Mouse (Mus musculus) limb, embryonic 11.5 days (tissue): ENCODE data around the gene Gja5. TPM values are rescaled to one million over a fixed set of nuclear protein-coding genes. Genes with fewer than 3 reads are reported as not detected.

Experiments used
- ATAC-seq: fragments of 200-750 bp; cut with Nextera tagmentation; 2 replicates; pipeline ENCODE4 v1.8.0; 2017; ENCODE audit warnings: low read depth; ENCODE audit not compliant: insufficient number of reproducible peaks, low FRiP score, low TSS enrichment
- DNase-seq: peaks from one replicate; pipeline ENCODE4 v3.0.0-alpha.2; 2015; ENCODE audit warnings: low spot score
- H3K27ac ChIP-seq: fragments of 300-500 bp; sonication (generic); replicated peaks from 2 replicates; pipeline ENCODE4 v1.5.1; 2014; ENCODE audit warnings: low read depth, mild to moderate bottlenecking, low read length
- H3K27me3 ChIP-seq: fragments of 300-500 bp; sonication (generic); 2 replicates; pipeline ENCODE4 v1.6.1; 2014; ENCODE audit warnings: mild to moderate bottlenecking, low read length, mixed read lengths; ENCODE audit not compliant: control insufficient read depth, insufficient read depth
- H3K36me3 ChIP-seq: fragments of 300-500 bp; sonication (generic); 2 replicates; pipeline ENCODE4 v1.6.1; 2014; ENCODE audit warnings: mild to moderate bottlenecking, low read length, moderate library complexity, mixed read lengths; ENCODE audit not compliant: control insufficient read depth, insufficient read depth
- H3K4me1 ChIP-seq: fragments of 300-500 bp; sonication (generic); 2 replicates; pipeline ENCODE4 v1.6.1; 2014; ENCODE audit warnings: low read length, mixed read lengths; ENCODE audit not compliant: control insufficient read depth, insufficient read depth
- H3K4me2 ChIP-seq: fragments of 300-500 bp; sonication (generic); 2 replicates; pipeline ENCODE4 v1.6.1; 2014; ENCODE audit warnings: low read depth, mild to moderate bottlenecking, moderate library complexity; ENCODE audit not compliant: severe bottlenecking
- H3K4me3 ChIP-seq: fragments of 300-500 bp; sonication (generic); 2 replicates; pipeline ENCODE4 v1.5.1; 2014; ENCODE audit warnings: low read depth, low read length
- H3K9ac ChIP-seq: fragments of 300-500 bp; sonication (generic); 2 replicates; pipeline ENCODE4 v1.6.1; 2014; ENCODE audit warnings: mild to moderate bottlenecking, low read length
- H3K9me3 ChIP-seq: fragments of 300-500 bp; sonication (generic); 2 replicates; pipeline ENCODE4 v1.6.1; 2016; ENCODE audit warnings: low read length; ENCODE audit not compliant: control insufficient read depth
- WGBS: fragments of 180-500 bp; shearing (Covaris S2); extraction: QIAGEN DNeasy Blood & Tissue Kit; methylation state at CpG from one replicate; pipeline ENCODE4 v1.1.7; 2014; 5-methylcytosine and 5-hydroxymethylcytosine counted together
- polyA plus RNA-seq: library from polyadenylated mRNA; unstranded; fragments of >200 nt; fragmentation: Nextera tagmentation; extraction: Ambion mirVana; gene quantifications from 2 replicates; pipeline ENCODE4 v1.2.1, GENCODE M21; 2014

The Gja5 gene
- polyA plus RNA-seq, 1 experiment from 2014 or later = 3.7 TPM

DNA sequence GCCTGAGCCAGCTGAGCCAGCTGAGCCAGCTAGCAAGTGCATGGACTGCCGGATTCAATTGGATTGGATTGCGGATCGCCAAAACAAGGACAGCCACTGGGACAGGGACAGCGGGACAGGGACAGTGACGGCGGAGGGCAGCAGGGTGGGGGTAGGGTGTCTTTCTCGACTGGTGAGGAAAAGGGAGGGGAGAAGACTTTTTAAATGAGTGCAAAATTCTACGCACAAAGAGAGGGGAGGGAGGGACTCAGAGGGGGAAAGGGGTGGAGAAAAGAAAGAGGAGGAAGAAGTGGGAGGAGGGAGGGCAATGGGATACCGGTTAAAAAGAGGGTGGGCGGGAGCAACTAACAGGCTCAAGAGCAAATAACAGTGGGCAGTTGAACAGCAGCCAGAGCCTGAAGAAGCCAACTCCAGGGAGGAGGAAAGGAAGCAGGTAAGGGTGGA lies 127.6 kb downstream of the Gja5 start:
- peak overlapping the region; percentile 18; the same call in 1 of the 2 replicates for H3K9ac ChIP-seq
- ATAC-seq (0 out of 2 replicates have a peak, but pooled peaks have one; percentile 17), DNase-seq (peak; percentile 32)
- H3K4me1 ChIP-seq = no peaks in the 10 kb centered on the region
- 2% methylated on average over 10 of the region's 10 CpGs for WGBS
- H3K9me3 ChIP-seq = no peaks in the 10 kb centered on the region
- H3K4me2 ChIP-seq = peak overlapping the region; percentile 40
- no peak overlapping the region for H3K27ac ChIP-seq
- H3K27me3 ChIP-seq = 0 out of 2 replicates have a peak, but pooled peaks cover 4% of the 10 kb centered on the region
- no peaks in the 10 kb centered on the region for H3K36me3 ChIP-seq
- H3K4me3 ChIP-seq = peak overlapping the region; percentile 10; the same call in 1 of the 2 replicates

DNA sequence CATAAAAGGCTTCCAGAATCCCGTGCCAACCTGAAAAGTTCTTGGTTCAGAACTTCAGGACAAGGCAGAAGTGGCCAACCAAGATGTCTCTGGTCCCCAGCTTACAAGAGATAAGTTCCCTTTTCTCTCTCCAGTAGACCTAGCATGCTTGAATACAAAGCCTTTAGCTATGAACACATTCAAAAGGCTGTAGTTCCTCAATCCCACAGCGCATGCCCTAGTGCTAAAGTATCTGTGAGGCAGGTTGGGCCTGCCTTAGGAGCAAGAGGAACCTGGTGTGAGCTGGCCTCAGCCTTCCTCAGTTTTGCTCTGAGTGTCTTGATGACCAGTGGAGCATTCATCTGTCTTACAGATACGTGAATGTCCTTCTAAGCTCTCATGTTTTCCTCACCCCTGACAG lies 131.1 kb downstream of the Gja5 start:
- Histone ChIP-seq H3K4me1 (no peaks in the 10 kb centered on the region), H3K27ac (no peak overlapping the region), H3K27me3 (0 out of 2 replicates have a peak, but pooled peaks cover 4% of the 10 kb centered on the region), H3K9me3 (no peaks in the 10 kb centered on the region), H3K4me2 (no peak overlapping the region), H3K36me3 (no peaks in the 10 kb centered on the region), H3K9ac (no peak overlapping the region), H3K4me3 (no peak overlapping the region)
- WGBS = 87% methylated on average over 3 of the region's 3 CpGs
- ATAC-seq (no peak), DNase-seq (no peak)

DNA sequence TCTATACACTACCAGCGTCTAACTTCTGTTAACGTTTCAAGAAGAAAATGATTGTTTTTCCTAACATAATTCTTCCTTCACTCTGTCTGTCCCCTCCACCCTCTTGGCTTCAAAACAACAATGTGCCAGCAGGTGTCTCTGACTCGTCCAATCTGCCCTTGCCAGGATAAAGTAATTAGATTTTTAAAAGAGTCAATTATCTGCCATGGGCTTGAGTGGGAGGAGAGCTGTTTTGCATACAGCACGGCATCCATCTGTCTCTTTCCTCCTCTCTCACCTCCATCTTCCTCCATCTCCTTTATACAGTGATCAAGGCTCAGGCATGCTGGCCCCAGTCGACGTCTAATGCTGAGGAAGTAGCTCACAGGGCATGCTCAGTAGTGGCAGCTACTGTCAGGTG lies 132.6 kb downstream of the Gja5 start:
- Histone ChIP-seq H3K4me3 (no peak overlapping the region), H3K4me1 (no peaks in the 10 kb centered on the region), H3K9ac (no peak overlapping the region), H3K27ac (no peak overlapping the region), H3K9me3 (no peaks in the 10 kb centered on the region), H3K36me3 (no peaks in the 10 kb centered on the region), H3K27me3 (no peaks in the 10 kb centered on the region), H3K4me2 (no peak overlapping the region)
- WGBS = 66% methylated on average over 6 of the region's 6 CpGs
- DNase-seq (no peak), ATAC-seq (no peak)

DNA sequence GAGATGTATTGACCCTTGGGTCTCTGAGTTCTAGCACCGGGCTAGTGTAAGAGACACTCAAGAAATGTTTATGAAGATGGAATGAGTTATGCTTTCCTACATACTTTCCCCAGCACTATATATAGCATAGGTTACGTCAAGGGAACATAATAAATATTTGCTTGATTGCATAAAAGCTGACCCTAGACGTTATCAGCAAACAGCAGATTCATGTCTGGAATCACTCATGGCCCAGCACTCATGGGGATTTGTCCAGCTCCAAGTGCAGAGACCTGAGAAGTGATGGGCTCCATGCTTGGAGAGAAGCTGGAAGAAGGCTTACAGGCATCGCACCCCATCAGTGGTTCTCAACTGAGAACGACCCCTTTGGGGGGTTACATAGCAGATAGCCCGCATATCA lies 135.2 kb downstream of the Gja5 start:
- Histone ChIP-seq H3K36me3 (no peaks in the 10 kb centered on the region), H3K4me1 (no peaks in the 10 kb centered on the region), H3K27me3 (no peaks in the 10 kb centered on the region), H3K27ac (no peak overlapping the region), H3K4me2 (no peak overlapping the region), H3K9ac (no peak overlapping the region), H3K9me3 (no peaks in the 10 kb centered on the region), H3K4me3 (no peak overlapping the region)
- no peak for DNase-seq
- ATAC-seq = no peak
- WGBS = 85% methylated on average over 6 of the region's 6 CpGs

DNA sequence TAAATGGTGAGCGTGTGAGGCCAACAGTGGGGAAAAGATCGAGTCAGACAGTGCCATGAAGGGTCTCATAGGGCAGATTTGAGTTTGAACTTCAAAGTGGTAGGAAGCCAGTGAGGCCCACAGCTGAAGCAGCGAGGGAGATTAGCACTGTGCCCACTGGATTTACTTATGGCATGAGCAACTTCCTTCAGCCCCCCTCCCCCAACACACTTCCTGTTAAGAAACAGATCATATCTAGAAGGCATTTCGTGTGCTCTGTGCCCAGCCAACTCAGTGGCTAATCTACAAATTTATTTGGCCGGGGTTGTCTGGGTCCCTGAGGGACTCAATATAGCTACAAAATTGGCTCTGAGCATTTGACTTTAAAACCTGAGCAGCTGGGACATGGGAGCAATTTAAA lies 139.7 kb downstream of the Gja5 start:
- Histone ChIP-seq H3K4me3 (no peak overlapping the region), H3K9me3 (no peaks in the 10 kb centered on the region), H3K9ac (no peak overlapping the region), H3K4me1 (no peaks in the 10 kb centered on the region), H3K36me3 (no peaks in the 10 kb centered on the region), H3K27me3 (no peaks in the 10 kb centered on the region), H3K4me2 (no peak overlapping the region), H3K27ac (no peak overlapping the region)
- ATAC-seq (no peak), DNase-seq (no peak)
- 61% methylated on average over 5 of the region's 5 CpGs for WGBS

DNA sequence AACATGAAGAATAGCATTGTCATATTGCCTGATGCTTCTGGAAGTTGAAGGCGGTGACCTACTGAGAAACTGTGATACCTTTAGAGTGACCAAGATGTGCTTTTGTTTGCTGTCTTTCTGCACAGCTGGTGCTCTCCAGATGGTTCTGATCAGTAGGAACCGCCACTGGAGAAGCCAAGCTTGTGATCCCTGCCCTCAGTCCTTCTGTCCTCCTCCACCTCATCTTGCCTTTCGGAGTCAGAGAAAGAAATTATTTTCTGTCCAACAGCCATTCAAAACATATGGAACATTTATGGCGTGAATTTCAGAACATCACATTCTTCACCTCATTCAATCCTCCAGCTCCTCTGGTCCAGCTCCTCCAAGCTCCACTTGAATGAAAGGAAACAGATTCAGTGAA lies 143.3 kb downstream of the Gja5 start:
- ATAC-seq (no peak), DNase-seq (no peak)
- Histone ChIP-seq H3K4me1 (no peaks in the 10 kb centered on the region), H3K27ac (no peak overlapping the region), H3K36me3 (no peaks in the 10 kb centered on the region), H3K9ac (no peak overlapping the region), H3K4me3 (no peak overlapping the region), H3K4me2 (no peak overlapping the region), H3K27me3 (no peaks in the 10 kb centered on the region), H3K9me3 (no peaks in the 10 kb centered on the region)
- WGBS = 83% methylated on average over 4 of the region's 4 CpGs

DNA sequence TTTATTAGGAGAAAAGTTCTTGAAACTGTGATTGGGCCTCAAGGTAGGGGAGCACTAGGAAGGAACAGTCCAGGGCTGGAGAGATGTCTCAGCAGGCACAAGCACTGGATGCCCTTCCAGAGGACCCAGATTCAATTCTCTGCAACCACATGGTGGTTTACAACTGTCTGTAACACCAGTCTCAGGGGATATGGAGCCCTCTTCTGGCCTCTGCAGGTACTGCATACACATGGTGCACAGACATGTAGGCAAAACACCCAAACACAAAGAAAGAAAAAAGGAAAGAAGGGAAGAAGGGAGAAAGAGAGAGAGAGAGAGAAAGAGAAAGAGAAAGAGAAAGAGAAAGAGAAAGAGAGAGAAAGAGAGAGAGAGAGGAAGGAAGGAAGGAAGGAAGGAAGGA lies 143.9 kb downstream of the Gja5 start:
- ATAC-seq (no peak), DNase-seq (no peak)
- Histone ChIP-seq H3K27me3 (no peaks in the 10 kb centered on the region), H3K27ac (no peak overlapping the region), H3K4me1 (no peaks in the 10 kb centered on the region), H3K36me3 (no peaks in the 10 kb centered on the region), H3K9me3 (no peaks in the 10 kb centered on the region), H3K4me2 (no peak overlapping the region), H3K9ac (no peak overlapping the region), H3K4me3 (no peak overlapping the region)

DNA sequence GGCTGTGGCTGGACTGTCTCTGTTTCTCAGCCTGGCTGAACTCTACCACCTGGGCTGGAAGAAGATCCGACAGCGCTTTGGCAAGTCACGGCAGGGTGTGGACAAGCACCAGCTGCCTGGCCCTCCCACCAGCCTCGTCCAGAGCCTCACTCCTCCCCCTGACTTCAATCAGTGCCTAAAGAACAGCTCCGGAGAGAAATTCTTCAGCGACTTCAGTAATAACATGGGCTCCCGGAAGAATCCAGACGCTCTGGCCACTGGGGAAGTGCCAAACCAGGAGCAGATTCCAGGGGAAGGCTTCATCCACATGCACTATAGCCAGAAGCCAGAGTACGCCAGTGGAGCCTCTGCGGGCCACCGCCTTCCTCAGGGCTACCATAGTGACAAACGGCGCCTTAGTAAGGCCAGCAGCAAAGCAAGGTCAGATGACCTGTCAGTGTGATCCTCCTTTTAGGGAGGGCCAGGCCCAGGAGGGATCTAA lies 146.8 kb downstream of the Gja5 start:
- no peak overlapping the region for H3K4me2 ChIP-seq

More for the DNA sequence above, 146.8 kb downstream of the Gja5 start:
- Histone ChIP-seq H3K9ac (no peak overlapping the region), H3K27ac (no peak overlapping the region; the same call in 1 of the 2 replicates), H3K36me3 (no peaks in the 10 kb centered on the region), H3K9me3 (no peaks in the 10 kb centered on the region), H3K4me3 (no peak overlapping the region), H3K27me3 (no peaks in the 10 kb centered on the region), H3K4me1 (no peaks in the 10 kb centered on the region)
- no peak for DNase-seq
- 32% methylated on average over 13 of the region's 13 CpGs for whole genome bisulfite sequencing
- ATAC-seq = no peak
